Comparison of ENCODE assay signal across 28 mouse cellular contexts in genomic region chr12:7028447-7028846, GRCm38 (mm10).
DNase-seq lines count a peak whose midpoint lies in the region; ATAC-seq lines count a peak whose summit lies in the region.
"Had no signal": no experiment of that assay in that cellular context is flagged by ENCODE, and none has a peak within 500 bp of the region (broad histone marks: within the 10 kb centered on the region; RNA-seq: fewer than 3 reads in every experiment).

No protein-coding gene starts in this region.

- no peaks in the 10 kb centered on the region for H3K27me3 ChIP-seq in forebrain, embryonic 14.5 days (replicated peaks; ENCODE audit: control insufficient read depth, insufficient read depth, low read length)
- no peaks in the 10 kb centered on the region; the same call in 1 of the 2 replicates for H3K27me3 ChIP-seq in forebrain, embryonic 10.5 days (ENCODE audit: poor library complexity, severe bottlenecking)
- no peaks in the 10 kb centered on the region for H3K27me3 ChIP-seq in forebrain, embryonic 16.5 days (replicated peaks; ENCODE audit: control insufficient read depth, insufficient read depth, low read length)
- H3K27me3 ChIP-seq: embryonic facial prominence, embryonic 12.5 days; heart, embryonic 13.5 days; hindbrain, embryonic 15.5 days; intestine, embryonic 15.5 days; liver, embryonic 12.5 days; Patski had no signal

- no peaks in the 10 kb centered on the region for H3K9me3 ChIP-seq in forebrain, embryonic 14.5 days (replicated peaks; ENCODE audit: control insufficient read depth, low read length)
- H3K9me3 ChIP-seq in forebrain, embryonic 10.5 days, result no peaks in the 10 kb centered on the region
- H3K9me3 ChIP-seq in forebrain, embryonic 16.5 days (ENCODE audit: control insufficient read depth, low read length), result no peaks in the 10 kb centered on the region
- H3K9me3 ChIP-seq: embryonic facial prominence, embryonic 12.5 days; heart, embryonic 13.5 days; hindbrain, embryonic 15.5 days; intestine, embryonic 15.5 days; liver, embryonic 12.5 days; midbrain, embryonic 10.5 days had no signal

- no peak overlapping the region for H3K27ac ChIP-seq in forebrain, embryonic 14.5 days (ENCODE audit: low read depth, low read length)
- H3K27ac ChIP-seq in forebrain, embryonic 10.5 days, result no peak overlapping the region
- no peak overlapping the region for H3K27ac ChIP-seq in forebrain, embryonic 16.5 days (ENCODE audit: low read length)
- H3K27ac ChIP-seq: embryonic facial prominence, embryonic 12.5 days; gastrocnemius, adult 2 months; heart, embryonic 13.5 days; hindbrain, embryonic 15.5 days; intestine, embryonic 15.5 days; liver, embryonic 12.5 days; midbrain, embryonic 10.5 days had no signal

- no peaks in the 10 kb centered on the region for H3K36me3 ChIP-seq in forebrain, embryonic 14.5 days (ENCODE audit: control insufficient read depth, insufficient read depth, low read length)
- no peaks in the 10 kb centered on the region for H3K36me3 ChIP-seq in forebrain, embryonic 10.5 days (replicated peaks)
- H3K36me3 ChIP-seq in forebrain, embryonic 16.5 days (ENCODE audit: control insufficient read depth, insufficient read depth), result no peaks in the 10 kb centered on the region
- H3K36me3 ChIP-seq: embryonic facial prominence, embryonic 12.5 days; heart, embryonic 13.5 days; hindbrain, embryonic 15.5 days; intestine, embryonic 15.5 days; liver, embryonic 12.5 days; midbrain, embryonic 10.5 days had no signal

- intact Hi-C loops in left cerebral cortex, postnatal 10 days (cut with DNase I), result no loop called here

- peaks cover 9% of the 10 kb centered on the region for H3K4me1 ChIP-seq in forebrain, embryonic 14.5 days (ENCODE audit: control insufficient read depth, insufficient read depth, low read length)
- H3K4me1 ChIP-seq in forebrain, embryonic 10.5 days, result peaks cover 17% of the 10 kb centered on the region
- peaks cover 2% of the 10 kb centered on the region for H3K4me1 ChIP-seq in forebrain, embryonic 16.5 days (replicated peaks; ENCODE audit: control insufficient read depth, insufficient read depth, low read length)
- H3K4me1 ChIP-seq: embryonic facial prominence, embryonic 12.5 days; heart, embryonic 13.5 days; intestine, embryonic 15.5 days; liver, embryonic 12.5 days had no signal

- H3K4me3 ChIP-seq in forebrain, embryonic 14.5 days (ENCODE audit: low read depth, low read length), result no peak overlapping the region
- H3K4me3 ChIP-seq in forebrain, embryonic 10.5 days, result no peak overlapping the region
- H3K4me3 ChIP-seq in forebrain, embryonic 16.5 days (replicated peaks; ENCODE audit: low read length), result no peak overlapping the region
- H3K4me3 ChIP-seq: embryonic facial prominence, embryonic 12.5 days; erythroblast, embryonic 14.5 days; gastrocnemius, adult 2 months; heart, embryonic 13.5 days; hindbrain, embryonic 15.5 days; intestine, embryonic 15.5 days; liver, embryonic 12.5 days; midbrain, embryonic 10.5 days had no signal

- peak; percentile 56 for DNase-seq in forebrain, embryonic 14.5 days (ENCODE audit: low spot score)
- DNase-seq in forebrain, embryonic 10.5 days (ENCODE audit: extremely low spot score, low spot score), result no peak
- peak; percentile 15 for DNase-seq in left cerebral cortex, postnatal 10 days (ENCODE audit: extremely low spot score in 1 of 2, low spot score in 2 of 2)
- DNase-seq in right cerebral cortex, postnatal 25 days, result peak; percentile 35
- DNase-seq in ovary, postnatal 14 days (ENCODE audit: low spot score), result no peak
- no peak for DNase-seq in gastrocnemius, postnatal 4 days (ENCODE audit: low spot score in 2 of 2)
- DNase-seq: adrenal gland, adult 8-10 months; cerebellum, adult 11 months; cerebellum, postnatal 10 days; gastrocnemius, adult 2 months; heart, adult 18-20 months; heart, postnatal 36 days; kidney, postnatal 36 days; layer of hippocampus, adult 9-11 months; lung, adult 2 months; lung, postnatal 4 days; thymus, postnatal 36 days had no signal

- ATAC-seq in forebrain, embryonic 14.5 days, result peak; percentile 66; the same call in 1 of the 2 replicates
- ATAC-seq in forebrain, embryonic 16.5 days, result peak; percentile 76
- ATAC-seq in megakaryocyte progenitor cell, adult 5-6 weeks (replicated peaks; ENCODE audit: poor library complexity), result no peak
- ATAC-seq: CD4-positive, CD25-positive, alpha-beta regulatory T cell, adult 4 months; intestine, embryonic 15.5 days; liver, embryonic 12.5 days; Patski had no signal

- WGBS in forebrain, embryonic 14.5 days, result 60% methylated on average over 4 of the region's 4 CpGs
- WGBS in forebrain, embryonic 10.5 days, result 89% methylated on average over 4 of the region's 4 CpGs
- 57% methylated on average over 4 of the region's 4 CpGs for WGBS in forebrain, embryonic 16.5 days

- no peak overlapping the region for H3K9ac ChIP-seq in forebrain, embryonic 14.5 days (ENCODE audit: low read length)
- no peak overlapping the region for H3K9ac ChIP-seq in forebrain, embryonic 16.5 days (replicated peaks; ENCODE audit: low read depth, low read length)
- H3K9ac ChIP-seq: embryonic facial prominence, embryonic 12.5 days; heart, embryonic 13.5 days; hindbrain, embryonic 15.5 days; intestine, embryonic 15.5 days; liver, embryonic 12.5 days had no signal

- H3K4me2 ChIP-seq in forebrain, embryonic 14.5 days (ENCODE audit: low read length), result no peak overlapping the region
- H3K4me2 ChIP-seq in forebrain, embryonic 16.5 days (ENCODE audit: low read length), result no peak overlapping the region
- H3K4me2 ChIP-seq: embryonic facial prominence, embryonic 12.5 days; heart, embryonic 13.5 days; hindbrain, embryonic 15.5 days; intestine, embryonic 15.5 days; liver, embryonic 12.5 days had no signal

Comparison
In these comparisons a context has a peak if more than half of its experiments do, and no peak if none do; other contexts are left out.
1. DNase-seq: peak in forebrain, embryonic 14.5 days (single experiment), left cerebral cortex, postnatal 10 days (2 of 2) and right cerebral cortex, postnatal 25 days (single experiment); none in forebrain, embryonic 10.5 days (single experiment), ovary, postnatal 14 days (single experiment) and gastrocnemius, postnatal 4 days (0 of 2).